Mouse (Mus musculus) liver, embryonic 11.5 days (tissue): Measurements from ENCODE around the gene Neurod6. TPM values are rescaled to one million over a fixed set of nuclear protein-coding genes. Genes with fewer than 3 reads are reported as not detected.
A peak's percentile ranks its signal among the peaks of the same experiment; 100 is the strongest.

Experiments used
- ATAC-seq: fragments of 200-750 bp; cut with Nextera tagmentation; replicated peaks from 2 replicates; pipeline ENCODE4 v1.8.0; 2017; ENCODE audit warnings: moderate number of reproducible peaks, mild to moderate bottlenecking, moderate TSS enrichment, moderate library complexity; ENCODE audit not compliant: low FRiP score
- DNase-seq: peaks from one replicate; pipeline ENCODE4 v3.0.0-alpha.2; 2017; ENCODE audit warnings: low spot score
- H3K27ac ChIP-seq: fragments of 300-500 bp; sonication (generic); 2 replicates; pipeline ENCODE4 v1.5.1; 2014; ENCODE audit warnings: mild to moderate bottlenecking, low read depth, low read length, control low read depth
- H3K27me3 ChIP-seq: fragments of 300-500 bp; sonication (generic); replicated peaks from 2 replicates; pipeline ENCODE4 v1.6.1; 2014; ENCODE audit warnings: low read length, mixed read lengths; ENCODE audit not compliant: control insufficient read depth, insufficient read depth
- H3K36me3 ChIP-seq: fragments of 300-500 bp; sonication (generic); 2 replicates; pipeline ENCODE4 v1.6.1; 2014; ENCODE audit warnings: mild to moderate bottlenecking, low read length, moderate library complexity, mixed read lengths; ENCODE audit not compliant: control insufficient read depth, insufficient read depth
- H3K4me1 ChIP-seq: fragments of 300-500 bp; sonication (generic); replicated peaks from 2 replicates; pipeline ENCODE4 v1.6.1; 2014; ENCODE audit warnings: low read length, mixed read lengths; ENCODE audit not compliant: control insufficient read depth, insufficient read depth
- H3K4me2 ChIP-seq: fragments of 300-500 bp; sonication (generic); 2 replicates; pipeline ENCODE4 v1.6.1; 2014; ENCODE audit warnings: mild to moderate bottlenecking, control low read depth, moderate library complexity
- H3K4me3 ChIP-seq: fragments of 300-500 bp; sonication (generic); 2 replicates; pipeline ENCODE4 v1.5.1; 2014; ENCODE audit warnings: low read depth, low read length, control low read depth
- H3K9ac ChIP-seq: fragments of 300-500 bp; sonication (generic); 2 replicates; pipeline ENCODE4 v1.6.1; 2014; ENCODE audit warnings: low read depth, low read length, control low read depth
- H3K9me3 ChIP-seq: fragments of 300-500 bp; sonication (generic); 2 replicates; pipeline ENCODE4 v1.6.1; 2016; ENCODE audit warnings: low read length, inconsistent platforms, mixed read lengths; ENCODE audit not compliant: control insufficient read depth
- WGBS: fragments of 180-500 bp; shearing (Covaris S2); extraction: QIAGEN DNeasy Blood & Tissue Kit; methylation state at CpG from one replicate; pipeline ENCODE4 v1.1.7; 2014; 5-methylcytosine and 5-hydroxymethylcytosine counted together
- polyA plus RNA-seq: library from polyadenylated mRNA; unstranded; fragments of >200 nt; fragmentation: Nextera tagmentation; extraction: Ambion mirVana; gene quantifications from 2 replicates; pipeline ENCODE4 v1.2.1, GENCODE M21; 2014

The Neurod6 gene
- polyA plus RNA-seq, 1 experiment from 2014 or later: 0.37 TPM

GRCm38 (mm10) chr6:55683506-55683905 is 2.4 kb upstream of the Neurod6 start:
- Histone ChIP-seq H3K4me1 (no peaks in the 10 kb centered on the region), H3K4me3 (no peak overlapping the region), H3K4me2 (no peak overlapping the region), H3K27me3 (0 out of 2 replicates have a peak, but pooled peaks cover 3% of the 10 kb centered on the region), H3K9ac (no peak overlapping the region), H3K36me3 (no peaks in the 10 kb centered on the region), H3K9me3 (no peaks in the 10 kb centered on the region), H3K27ac (no peak overlapping the region)
- WGBS: 76% methylated on average over 4 of the region's 4 CpGs
- ATAC-seq (no peak), DNase-seq (no peak)

- WGBS: 82% methylated on average over 7 of the region's 7 CpGs
- DNase-seq (no peak), ATAC-seq (no peak)
- no peak overlapping the region for H3K4me3 ChIP-seq
- H3K9me3 ChIP-seq: no peaks in the 10 kb centered on the region
- H3K36me3 ChIP-seq: no peaks in the 10 kb centered on the region
- no peaks in the 10 kb centered on the region for H3K4me1 ChIP-seq
- 0 out of 2 replicates have a peak, but pooled peaks cover 3% of the 10 kb centered on the region for H3K27me3 ChIP-seq
- H3K4me2 ChIP-seq: no peak overlapping the region
- H3K9ac ChIP-seq: no peak overlapping the region
- no peak overlapping the region for H3K27ac ChIP-seq
Observed at GRCm38 (mm10) chr6:55682886-55683285, 1.8 kb upstream of the Neurod6 start.

DNA sequence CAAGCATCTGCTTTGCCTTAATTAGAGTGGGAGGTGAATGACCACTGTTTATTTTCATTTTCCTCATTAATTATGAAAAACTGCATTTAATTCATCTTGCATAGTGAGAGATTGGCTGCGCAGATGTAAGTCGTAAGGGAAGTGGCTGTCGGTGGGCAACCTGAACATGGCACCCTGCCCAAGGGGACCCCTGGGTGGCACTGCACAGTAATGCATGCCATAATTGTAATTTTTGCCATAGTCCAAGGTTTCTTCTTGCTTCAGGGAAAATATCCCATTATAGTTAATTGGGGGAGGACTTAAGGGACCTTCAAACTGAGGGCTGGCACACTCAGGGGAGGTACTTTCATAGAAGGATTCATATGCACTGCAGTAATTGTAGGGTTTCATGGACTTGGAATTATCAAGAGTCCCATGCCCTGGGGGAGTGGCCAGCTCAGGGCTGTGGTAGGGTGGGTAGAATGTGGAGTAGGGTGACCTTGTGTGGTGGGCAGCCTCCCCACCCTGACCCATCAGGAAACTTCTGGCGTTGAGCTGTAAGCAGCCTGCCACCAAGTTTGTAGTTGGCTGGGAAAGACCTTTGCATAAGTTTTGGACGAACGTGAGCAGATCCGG is 2.4 kb downstream of the Neurod6 start:
- H3K27me3 ChIP-seq: peaks cover 14% of the 10 kb centered on the region
- H3K9me3 ChIP-seq: no peaks in the 10 kb centered on the region
- H3K9ac ChIP-seq: no peak overlapping the region
- DNase-seq (no peak), ATAC-seq (no peak)
- no peaks in the 10 kb centered on the region for H3K36me3 ChIP-seq
- H3K4me3 ChIP-seq: no peak overlapping the region
- no peaks in the 10 kb centered on the region; the same call in 1 of the 2 replicates for H3K4me1 ChIP-seq
- WGBS: 87% methylated on average over 7 of the region's 7 CpGs
- H3K4me2 ChIP-seq: no peak overlapping the region
- no peak overlapping the region for H3K27ac ChIP-seq

DNA sequence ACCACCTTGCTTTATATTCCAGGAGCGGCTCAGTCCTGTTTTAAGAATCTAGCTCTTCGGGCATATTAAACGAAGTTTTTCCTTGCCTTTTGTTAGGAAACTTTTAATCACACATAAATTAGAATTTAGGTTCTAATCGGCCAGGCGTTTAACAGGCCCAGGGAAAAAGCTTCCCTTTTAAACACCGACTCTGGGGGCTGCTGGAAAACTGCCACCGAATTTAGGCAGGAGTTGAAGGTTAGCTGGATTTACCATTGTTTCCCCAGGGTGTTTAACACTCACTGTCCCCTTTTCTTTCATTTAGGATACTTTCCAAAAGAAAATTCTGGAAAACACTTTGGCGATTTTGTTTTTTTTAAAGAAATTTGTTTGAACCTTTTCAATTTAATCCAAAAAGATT is 3.7 kb downstream of the Neurod6 start:
- Histone ChIP-seq H3K4me1 (no peaks in the 10 kb centered on the region; the same call in 1 of the 2 replicates), H3K9me3 (no peaks in the 10 kb centered on the region), H3K4me3 (peak overlapping the region; percentile 21; the same call in 1 of the 2 replicates), H3K4me2 (peak overlapping the region; percentile 55; the same call in 1 of the 2 replicates), H3K27ac (no peak overlapping the region), H3K27me3 (peaks cover 14% of the 10 kb centered on the region), H3K36me3 (no peaks in the 10 kb centered on the region), H3K9ac (no peak overlapping the region)
- ATAC-seq (no peak), DNase-seq (no peak)
- 24% methylated on average over 8 of the region's 8 CpGs for WGBS

DNA sequence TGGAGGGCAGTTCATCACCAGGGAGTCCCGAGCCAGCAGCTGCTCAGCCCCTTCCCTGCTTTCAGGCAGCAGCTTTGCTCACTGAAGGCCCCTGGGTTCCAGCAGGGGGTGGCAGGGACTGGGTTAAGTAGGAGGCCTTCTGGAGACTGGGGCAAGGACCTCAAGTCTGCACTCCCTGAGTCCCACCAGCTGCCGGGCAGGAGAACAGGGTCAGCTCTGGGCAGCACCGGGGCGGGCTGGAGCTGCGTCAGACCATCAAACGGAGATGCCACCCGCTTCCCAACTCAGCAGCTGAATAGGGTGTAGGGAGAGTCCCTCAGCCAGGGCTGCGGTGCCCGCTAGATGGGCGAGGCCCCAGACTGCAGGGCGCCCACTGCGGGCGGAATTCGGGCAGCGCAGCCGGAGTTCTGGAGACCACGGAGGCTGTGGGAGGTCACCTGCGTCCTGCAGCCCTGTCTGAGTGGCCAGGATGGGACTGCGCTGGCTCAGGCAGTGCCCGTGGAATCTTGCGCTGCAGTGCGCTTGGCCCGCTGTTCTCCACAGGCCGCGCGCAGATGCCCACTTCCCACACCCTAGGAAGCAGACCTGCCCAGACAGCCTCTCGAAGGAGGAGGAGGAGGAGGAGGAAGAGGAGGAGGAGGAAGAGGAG is 4.3 kb downstream of the Neurod6 start:
- Histone ChIP-seq H3K9ac (no peak overlapping the region), H3K36me3 (no peaks in the 10 kb centered on the region), H3K4me1 (no peaks in the 10 kb centered on the region; the same call in 1 of the 2 replicates), H3K27ac (no peak overlapping the region), H3K9me3 (no peaks in the 10 kb centered on the region), H3K4me3 (peak overlapping the region; percentile 21), H3K4me2 (peak overlapping the region; percentile 55), H3K27me3 (peaks cover 14% of the 10 kb centered on the region)
- 8% methylated on average over 25 of the region's 27 CpGs for WGBS
- DNase-seq (no peak), ATAC-seq (no peak; the same call in 1 of the 2 replicates)

DNA sequence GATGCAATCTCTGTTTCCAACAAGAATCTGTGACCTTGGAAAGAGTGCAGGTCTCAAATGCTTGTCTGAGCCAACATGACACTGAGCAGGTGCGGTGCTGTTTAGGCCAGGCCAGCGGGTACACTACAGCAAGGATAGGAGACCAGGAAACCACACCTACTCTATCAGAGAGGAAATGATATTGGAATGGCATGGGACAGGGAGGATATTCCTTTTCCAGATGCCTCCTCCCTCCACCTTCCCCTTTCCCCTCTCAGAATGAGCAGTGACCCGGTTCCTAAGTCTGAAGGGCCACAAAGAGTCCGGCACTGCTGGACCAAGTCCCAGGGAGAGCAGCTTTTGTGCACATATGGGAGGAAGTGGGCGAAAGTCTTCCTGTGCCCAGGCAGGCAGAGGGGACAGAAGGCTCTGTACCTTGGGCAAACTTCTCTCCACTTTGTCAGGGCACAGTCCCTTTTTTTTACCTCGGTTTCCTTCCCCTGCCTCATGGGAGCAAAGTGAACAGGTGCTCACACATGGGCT is 4.9 kb downstream of the Neurod6 start:
- H3K9me3 ChIP-seq: no peaks in the 10 kb centered on the region
- H3K9ac ChIP-seq: no peak overlapping the region
- no peak overlapping the region for H3K4me3 ChIP-seq
- no peaks in the 10 kb centered on the region; the same call in 1 of the 2 replicates for H3K4me1 ChIP-seq
- H3K27ac ChIP-seq: no peak overlapping the region
- no peaks in the 10 kb centered on the region for H3K36me3 ChIP-seq
- peaks cover 14% of the 10 kb centered on the region for H3K27me3 ChIP-seq
- H3K4me2 ChIP-seq: no peak overlapping the region
- no peak for DNase-seq
- whole genome bisulfite sequencing: 51% methylated on average over 6 of the region's 6 CpGs
- ATAC-seq: no peak

DNA sequence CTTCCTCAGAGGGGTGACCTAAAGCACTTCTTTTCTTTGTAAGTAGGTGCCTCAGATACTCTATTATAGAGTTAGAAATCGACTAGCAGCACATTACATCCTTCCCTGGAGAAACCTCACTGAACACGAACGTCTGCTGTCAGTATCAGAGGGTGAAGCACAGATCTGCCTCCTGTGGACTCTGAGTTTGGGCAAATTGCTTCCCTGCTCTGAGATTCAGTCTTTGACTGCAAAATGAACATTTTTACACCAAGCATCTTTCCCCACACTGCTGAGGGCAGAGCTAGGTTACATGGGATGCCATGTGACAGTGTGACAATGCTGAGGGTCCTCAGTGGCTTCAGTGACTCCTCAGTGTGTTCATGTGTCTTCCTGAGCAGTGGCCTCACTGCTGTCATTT is 13.3 kb downstream of the Neurod6 start:
- 71% methylated on average over 3 of the region's 3 CpGs for WGBS
- Histone ChIP-seq H3K9me3 (no peaks in the 10 kb centered on the region), H3K4me2 (no peak overlapping the region), H3K36me3 (no peaks in the 10 kb centered on the region), H3K4me3 (no peak overlapping the region), H3K27me3 (no peaks in the 10 kb centered on the region), H3K4me1 (no peaks in the 10 kb centered on the region), H3K27ac (no peak overlapping the region), H3K9ac (no peak overlapping the region)
- ATAC-seq (no peak), DNase-seq (no peak)

- WGBS: 56% methylated on average over 5 of the region's 5 CpGs
- Histone ChIP-seq H3K4me2 (no peak overlapping the region), H3K4me1 (no peaks in the 10 kb centered on the region), H3K4me3 (no peak overlapping the region), H3K27me3 (no peaks in the 10 kb centered on the region), H3K36me3 (no peaks in the 10 kb centered on the region), H3K9ac (no peak overlapping the region), H3K27ac (no peak overlapping the region), H3K9me3 (no peaks in the 10 kb centered on the region)
- no peak for ATAC-seq
- DNase-seq: no peak
Observed at GRCm38 (mm10) chr6:55661126-55661915, 19.7 kb downstream of the Neurod6 start.
